Mouse (Mus musculus) adrenal gland, postnatal 36 days (tissue): ENCODE measurements at regions not wholly inside any gene's neighbourhood (a gene's known extent, or its start where the extent isn't known, plus 50 kb on each side); places are given as distances from the start of the nearest gene placed in this dataset.
"Not testable (repeated sequence)": the region's sequence is repeated elsewhere in the genome, so short reads cannot be mapped to it uniquely, and the experiment has no call there.

Source experiments
- DNase-seq, 2 experiments: peaks; one replicate each; pipeline ENCODE4 v3.0.0; 2021; ENCODE audit warnings: mixed read lengths in 1 of 2

- no peak for DNase-seq
Measured at GRCm38 (mm10) chr3:134330943-134331342, 94.7 kb downstream of the Cxxc4 start.

- DNase-seq = peak in 1 of 2 experiments; percentile 5
Measured at GRCm38 (mm10) chr3:134331499-134332153, 95.3 kb downstream of the Cxxc4 start.

- DNase-seq = not testable (repeated sequence)
Measured at GRCm38 (mm10) chr3:134339093-134339695, 102.9 kb downstream of the Cxxc4 start.

GRCm38 (mm10) chr3:134365948-134366347 is 129.7 kb downstream of the Cxxc4 start:
- no peak for DNase-seq

- DNase-seq = no peak
Measured at GRCm38 (mm10) chr3:134366761-134367160, 130.5 kb downstream of the Cxxc4 start.

GRCm38 (mm10) chr3:134368591-134368990 is 132.3 kb downstream of the Cxxc4 start:
- DNase-seq = no peak

GRCm38 (mm10) chr3:134369126-134369525 is 132.8 kb downstream of the Cxxc4 start:
- DNase-seq = no peak

GRCm38 (mm10) chr3:134379549-134379948 is 143.3 kb downstream of the Cxxc4 start:
- DNase-seq = no peak

GRCm38 (mm10) chr3:134390472-134391336 is 154.4 kb downstream of the Cxxc4 start:
- DNase-seq = peak; percentile 10 to 22

- DNase-seq = no peak
Measured at GRCm38 (mm10) chr3:134400395-134401090, 164.3 kb downstream of the Cxxc4 start.

GRCm38 (mm10) chr3:134415606-134416328 is 179.5 kb downstream of the Cxxc4 start:
- DNase-seq = no peak

- no peak for DNase-seq
Measured at GRCm38 (mm10) chr3:134427633-134428032, 191.3 kb downstream of the Cxxc4 start.

GRCm38 (mm10) chr3:134466611-134467010 is 230.3 kb downstream of the Cxxc4 start:
- peak in 1 of 2 experiments; percentile 1 for DNase-seq

GRCm38 (mm10) chr3:134487280-134487679 is 251.0 kb downstream of the Cxxc4 start:
- no peak for DNase-seq

- no peak for DNase-seq
Measured at GRCm38 (mm10) chr3:134489966-134490543, 253.8 kb downstream of the Cxxc4 start.

GRCm38 (mm10) chr3:134509702-134510101 is 273.4 kb downstream of the Cxxc4 start:
- no peak for DNase-seq

GRCm38 (mm10) chr3:134525795-134526194 is 289.5 kb downstream of the Cxxc4 start:
- DNase-seq = no peak

GRCm38 (mm10) chr3:134560144-134560543 is 268.7 kb upstream of the Tacr3 start:
- no peak for DNase-seq

GRCm38 (mm10) chr3:134578759-134579158 is 250.0 kb upstream of the Tacr3 start:
- no peak for DNase-seq

- no peak for DNase-seq
Measured at GRCm38 (mm10) chr3:134588630-134589029, 240.2 kb upstream of the Tacr3 start.

GRCm38 (mm10) chr3:134602919-134603318 is 225.9 kb upstream of the Tacr3 start:
- DNase-seq = no peak
